Mouse (Mus musculus): ENCODE results near the gene Dynlt3.
"Not testable (repeated sequence)": the region's sequence is repeated elsewhere in the genome, so short reads cannot be mapped to it uniquely, and the experiment has no call there.

Dynlt3 gene

DNA sequence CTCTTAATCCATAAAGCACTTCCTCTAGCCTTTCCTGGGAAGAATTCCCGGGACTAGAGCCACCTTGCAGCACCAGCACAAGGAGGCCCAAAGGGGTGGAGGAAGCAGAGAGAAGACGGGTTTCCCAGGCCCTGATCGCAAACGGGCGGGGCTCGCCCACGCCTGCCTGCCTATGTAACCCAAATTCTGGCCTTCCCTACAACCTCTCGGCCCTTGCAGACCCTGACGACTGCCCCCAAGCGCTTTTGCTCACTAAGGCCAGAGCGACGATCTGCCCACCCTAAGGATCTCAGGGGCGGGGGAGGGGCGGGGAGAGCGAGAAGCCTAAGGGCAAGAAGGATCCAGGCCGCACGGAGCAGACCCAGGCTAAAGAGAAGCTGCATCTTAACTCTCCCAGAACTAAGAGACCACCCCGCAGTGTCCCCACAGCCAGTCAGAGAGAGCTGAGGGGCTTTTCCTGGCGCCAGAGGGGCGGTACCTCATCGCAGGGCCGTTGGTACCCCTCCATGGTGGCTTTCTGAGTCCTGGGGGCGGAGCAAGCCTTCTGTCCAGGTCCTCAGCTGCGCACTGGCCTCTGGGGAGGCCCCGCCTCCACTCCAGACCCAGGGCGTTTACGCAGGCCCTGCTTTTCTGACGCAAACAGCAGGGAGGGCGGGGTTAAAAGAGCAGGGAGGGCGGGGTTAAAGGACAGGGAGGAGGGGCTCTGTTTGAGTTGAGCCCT, at the start of gene Dynlt3:
Gene Dynlt3 (minus strand): TSS at position 613 of the 721 bp plus-strand sequence.
- DNase-seq (ENCODE audit: extremely low spot score): peak; percentile 82

DNA sequence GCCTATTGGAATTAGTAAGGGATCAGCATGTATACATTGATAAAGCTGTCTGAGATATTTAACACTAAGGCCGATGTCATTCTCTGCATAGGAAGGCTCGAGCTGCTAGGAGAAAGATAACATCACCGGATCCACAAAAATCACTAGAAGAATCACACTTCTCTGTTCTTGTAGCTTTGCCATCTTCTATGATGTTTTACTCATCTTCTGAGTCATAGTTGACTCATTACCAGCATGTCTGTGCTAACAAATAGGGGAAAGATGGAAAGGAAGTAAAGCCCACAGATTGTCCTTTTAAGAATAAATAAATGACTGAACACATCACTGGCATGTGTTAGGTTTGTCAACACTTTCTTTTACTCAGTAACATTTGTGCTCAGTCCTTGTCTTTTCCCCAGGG, 37.0 kb upstream of the Dynlt3 start:
- no peak for DNase-seq (ENCODE audit: extremely low spot score)

GRCm38 (mm10) chrX:9695997-9696396, 33.2 kb upstream of the Dynlt3 start:
- DNase-seq (ENCODE audit: extremely low spot score): no peak

DNA sequence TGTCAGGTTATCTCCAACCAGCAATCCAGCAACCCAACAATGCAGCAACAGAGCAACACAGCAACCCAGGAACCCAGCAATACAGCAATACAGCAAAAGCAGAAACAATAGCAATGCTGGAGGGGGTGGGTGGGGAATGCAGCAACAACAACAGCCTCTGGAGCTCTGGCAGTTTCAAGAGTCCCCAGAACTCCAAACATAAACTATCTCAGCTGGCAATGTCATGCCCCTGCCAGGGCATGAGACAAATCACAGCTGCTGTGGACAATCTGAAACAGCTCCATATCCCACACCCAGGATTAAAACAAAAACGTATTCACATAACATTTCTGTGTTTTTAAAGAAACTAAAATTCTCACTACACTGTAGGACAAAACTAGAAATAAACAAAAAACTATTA, 9.2 kb upstream of the Dynlt3 start:
- DNase-seq (ENCODE audit: extremely low spot score): no peak

DNA sequence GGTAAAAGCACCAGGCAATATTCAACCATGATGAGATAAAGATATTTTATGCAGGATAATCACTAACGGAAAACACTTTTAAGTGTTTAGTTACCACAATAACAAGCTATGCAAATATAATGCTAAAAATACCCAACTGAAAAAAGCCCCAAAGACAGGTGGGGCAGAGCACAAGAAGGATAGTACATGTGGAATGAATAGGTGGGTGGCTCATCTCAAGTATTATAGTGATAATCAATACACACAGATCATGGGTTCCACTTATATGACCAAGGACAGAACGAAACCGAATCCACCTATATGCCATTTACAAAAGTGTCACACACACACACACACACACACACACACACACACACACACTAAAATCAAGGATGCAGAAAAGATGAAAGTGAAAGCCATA, 8.6 kb upstream of the Dynlt3 start:
- DNase-seq (ENCODE audit: extremely low spot score): no peak

- DNase-seq (ENCODE audit: extremely low spot score): no peak
Measured at GRCm38 (mm10) chrX:9652806-9653205, 10.0 kb downstream of the Dynlt3 start.

DNA sequence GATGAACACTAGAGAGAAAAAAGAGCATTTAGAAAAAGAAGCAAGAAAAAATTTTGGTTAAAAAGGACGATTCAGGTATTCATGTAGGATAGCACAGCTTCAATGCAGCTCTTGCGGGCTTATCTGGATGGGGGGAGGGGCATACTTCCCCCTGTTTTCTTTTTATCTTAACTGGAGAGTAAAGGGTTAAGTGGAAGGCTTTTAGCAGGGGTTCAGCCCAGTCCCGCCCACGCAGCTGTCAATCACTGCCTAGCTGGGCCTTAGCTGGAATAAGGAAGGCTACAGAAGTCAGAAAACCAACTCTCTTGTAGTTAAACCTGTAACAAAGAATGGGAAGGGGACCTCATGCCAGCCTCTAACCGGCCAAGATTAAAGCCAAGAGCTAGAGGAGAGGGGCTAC, 22.2 kb downstream of the Dynlt3 start:
- not testable (repeated sequence) for DNase-seq (ENCODE audit: extremely low spot score)

- DNase-seq (ENCODE audit: extremely low spot score): not testable (repeated sequence)
Measured at GRCm38 (mm10) chrX:9640126-9640525, 22.7 kb downstream of the Dynlt3 start.

Data from embryo, embryonic 9.5 days (tissue).